Mouse (Mus musculus) adrenal gland, postnatal 14 days (tissue): Measurements from ENCODE around the gene Ttll1. TPM values are rescaled to one million over a fixed set of nuclear protein-coding genes. Genes with fewer than 3 reads are reported as not detected.
A peak's percentile ranks its signal among the peaks of the same experiment; 100 is the strongest.

Source experiments
- DNase-seq: peaks from one replicate; pipeline ENCODE4 v3.0.0; 2021; ENCODE audit warnings: mixed read lengths
- microRNA-seq, 2 experiments: library from miRNA; unstranded; fragments of <30 nt; microRNA quantifications; one replicate each; pipeline ENCODE4 v1.2.0; 2021
- total RNA-seq: library from RNA; stranded (reverse); gene quantifications from 2 replicates; pipeline ENCODE4 v1.2.3, GENCODE M21; 2021

Gene Ttll1
- total RNA-seq, 1 experiment from 2014 or later: 6.6 TPM

DNA sequence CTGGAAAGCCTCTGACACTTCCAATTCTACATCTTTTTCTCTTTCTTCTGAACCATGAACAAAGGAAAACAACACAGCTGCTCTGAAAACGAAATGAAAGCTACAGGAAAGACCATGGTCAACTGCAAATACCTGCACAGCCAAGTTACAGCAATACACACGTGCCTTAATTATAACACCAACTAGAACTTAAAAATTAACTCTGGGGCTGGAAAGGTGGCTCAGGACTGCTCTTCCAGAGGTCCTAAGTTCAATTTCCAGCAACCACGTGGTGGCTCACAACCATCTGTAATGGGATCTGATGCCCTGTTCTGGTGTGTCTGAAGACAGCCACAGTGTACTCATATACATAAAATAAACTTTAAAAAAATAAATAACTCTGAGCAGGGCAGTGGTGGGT is 55.7 kb downstream of the Ttll1 start:
- DNase-seq: no peak

DNA sequence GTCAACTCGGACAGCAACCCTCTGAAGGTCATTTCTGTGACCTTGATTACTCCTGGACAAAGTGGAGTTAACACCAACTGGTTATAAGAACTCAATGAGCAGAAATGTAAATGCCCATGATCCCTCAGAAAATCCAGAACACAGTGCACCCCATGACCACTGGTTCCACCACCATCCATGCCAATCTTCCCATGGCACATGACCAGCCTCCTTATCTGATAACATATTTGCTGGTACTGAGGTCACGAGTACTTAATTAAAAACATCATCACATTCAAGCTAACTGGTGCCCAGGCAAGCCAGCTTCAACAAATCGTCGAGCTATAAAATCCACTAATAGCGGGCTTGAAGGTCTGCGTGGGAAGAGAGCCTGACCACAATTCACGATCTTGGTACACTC is 56.3 kb downstream of the Ttll1 start:
- no peak for DNase-seq

GRCm38 (mm10) chr15:83453879-83454278 is 56.8 kb downstream of the Ttll1 start:
- peak; percentile 59 for DNase-seq

DNA sequence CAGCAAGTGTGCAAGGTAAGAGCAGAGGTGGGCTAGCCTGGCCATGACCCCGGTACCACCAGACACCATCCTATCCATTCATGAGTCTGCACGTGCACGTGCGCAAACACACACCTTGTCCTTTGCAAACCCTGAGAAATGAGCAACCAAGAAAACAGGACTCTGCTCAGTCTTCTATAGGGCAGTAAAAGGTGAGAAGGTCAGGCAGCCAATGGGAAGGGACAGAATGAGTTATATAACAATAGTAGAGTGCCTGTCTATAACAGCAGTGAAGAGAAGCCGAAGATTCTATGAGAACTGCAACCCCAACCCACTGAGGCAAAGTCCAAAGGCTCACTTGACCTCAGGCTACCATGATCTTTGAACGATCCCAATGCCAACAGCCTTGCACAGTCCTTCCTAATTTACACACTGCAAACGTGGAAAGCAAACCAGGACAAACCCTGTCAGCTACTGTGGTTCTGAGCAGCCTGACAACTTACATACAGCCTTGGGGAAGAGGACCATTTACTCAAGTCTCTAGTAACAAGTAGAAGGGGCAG is 58.4 kb downstream of the Ttll1 start:
- DNase-seq: no peak

GRCm38 (mm10) chr15:83451621-83452210 is 59.0 kb downstream of the Ttll1 start:
- DNase-seq: peak; percentile 68

GRCm38 (mm10) chr15:83450007-83450406 is 60.7 kb downstream of the Ttll1 start:
- no peak for DNase-seq

DNA sequence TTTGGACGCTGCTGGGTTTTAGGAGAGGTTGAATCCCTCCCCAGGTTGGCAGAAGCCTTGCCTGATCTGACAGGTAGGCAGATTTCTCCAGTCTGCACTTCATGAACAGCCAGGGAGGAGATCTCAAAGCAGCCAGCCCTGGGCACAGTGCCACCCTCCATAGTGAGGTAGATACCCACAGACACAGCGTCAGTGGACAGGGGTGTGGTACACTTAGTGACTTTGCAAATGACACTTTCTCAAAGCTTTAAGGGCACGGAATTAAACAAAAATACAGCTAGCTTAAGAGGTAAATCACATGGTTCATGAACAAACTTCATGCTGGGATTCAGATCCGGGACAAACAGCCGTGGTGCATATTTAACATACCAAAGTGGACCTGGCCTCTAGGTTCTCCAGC is 62.0 kb downstream of the Ttll1 start:
- DNase-seq: no peak

- DNase-seq: no peak
Observed at GRCm38 (mm10) chr15:83447791-83448544, 62.7 kb downstream of the Ttll1 start.

DNA sequence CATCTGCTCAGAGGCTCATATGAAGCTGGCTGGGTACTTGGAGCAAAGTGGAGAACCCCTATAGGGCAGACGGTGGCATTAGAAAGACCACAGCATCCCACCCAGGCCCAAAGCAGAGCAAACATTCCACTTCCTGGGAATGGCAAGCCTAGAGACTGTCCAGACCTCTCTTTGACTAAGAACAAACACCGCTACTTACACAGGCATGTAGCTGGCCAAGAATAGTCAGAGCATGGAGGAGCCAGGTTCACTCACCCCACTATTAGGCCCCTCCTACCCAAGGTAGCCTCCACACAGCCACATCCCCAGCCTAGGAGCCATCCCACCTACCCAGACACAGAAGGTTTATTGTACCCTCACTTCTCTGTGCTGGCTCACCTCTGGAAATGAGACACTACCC is 64.8 kb downstream of the Ttll1 start:
- DNase-seq: no peak

DNA sequence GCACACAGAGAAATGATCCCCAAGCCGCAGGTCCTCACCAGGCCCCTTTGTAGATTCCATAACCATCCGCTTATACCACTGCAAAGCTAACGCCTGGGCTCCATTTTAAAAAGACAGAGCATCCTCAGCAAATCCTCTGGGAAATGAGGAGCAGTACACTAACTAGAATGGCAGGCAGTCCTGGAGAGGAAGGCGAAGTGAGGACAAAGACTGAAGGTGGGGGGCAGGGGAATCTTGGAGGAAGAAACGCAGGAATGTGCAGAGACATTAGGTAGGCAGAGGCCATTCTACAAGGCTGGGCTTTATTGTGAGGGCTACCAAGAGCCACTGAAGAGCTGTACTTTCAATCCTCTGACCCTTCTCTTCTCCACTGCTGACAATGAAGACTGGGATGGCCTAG is 65.3 kb downstream of the Ttll1 start:
- no peak for DNase-seq

DNA sequence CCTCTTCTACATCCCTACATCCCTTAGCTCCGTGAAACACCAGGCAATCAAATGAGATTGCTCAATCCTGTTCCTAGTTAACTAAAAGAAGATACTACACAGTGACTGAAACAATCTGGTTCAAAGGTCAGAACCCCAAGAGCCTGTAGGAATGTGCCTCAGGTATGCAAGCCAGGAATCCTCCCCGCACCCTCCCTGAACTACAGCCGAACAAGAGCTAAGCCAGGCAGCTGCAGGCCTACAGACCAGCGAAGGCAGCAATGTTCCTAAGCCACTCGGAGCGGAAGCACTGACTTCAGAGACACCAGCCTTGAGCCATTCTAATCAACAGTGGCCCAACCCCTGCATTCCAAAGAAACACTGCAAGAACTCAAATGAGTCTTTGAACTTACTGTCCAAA is 66.3 kb downstream of the Ttll1 start:
- DNase-seq: no peak

GRCm38 (mm10) chr15:83442495-83443037 is 68.1 kb downstream of the Ttll1 start:
- DNase-seq: no peak

DNA sequence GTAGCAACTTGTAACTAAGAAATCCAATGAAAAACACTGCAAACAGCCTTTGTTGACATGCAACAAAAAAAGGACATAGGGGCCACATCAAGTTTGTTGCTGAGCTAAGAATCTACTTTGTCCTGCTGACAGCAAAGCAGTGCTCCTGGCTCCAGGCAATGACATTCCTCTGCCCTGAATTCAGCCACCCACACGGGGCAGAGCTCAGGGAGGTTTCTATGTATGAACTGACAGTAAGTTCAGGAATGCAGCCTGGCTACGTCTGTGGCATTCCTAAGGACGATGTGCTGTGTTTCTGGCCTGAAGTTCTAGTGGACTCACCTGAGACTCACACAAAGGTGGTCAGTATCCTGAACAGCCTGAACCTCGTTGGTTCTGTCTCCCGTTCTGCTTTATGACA is 70.0 kb downstream of the Ttll1 start:
- no peak for DNase-seq

GRCm38 (mm10) chr15:83436541-83436940 is 74.2 kb downstream of the Ttll1 start:
- no peak for DNase-seq

GRCm38 (mm10) chr15:83435324-83436090 is 75.2 kb downstream of the Ttll1 start:
- DNase-seq: no peak

- no peak for DNase-seq
Observed at GRCm38 (mm10) chr15:83434692-83435091, 76.0 kb downstream of the Ttll1 start.

Small RNA genes lying within 50 kb of the gene (microRNA-seq; reads per million reads assigned to microRNA genes)
- gene Gm24575: 0 reads per million in 2 experiments

Other genes starting within 250 kb of the Ttll1 start
- 19.9 and 25.2 TPM in 2 replicates for gene Arfgap3, start 160.6 kb downstream of the Ttll1 start, total RNA-seq
- 74.1 and 84.3 TPM in 2 replicates for gene Pacsin2, start 46.3 kb downstream of the Ttll1 start, total RNA-seq
- 7.1 and 8.4 TPM in 2 replicates for gene Bik, start 16.0 kb upstream of the Ttll1 start, total RNA-seq
- 344 and 362 TPM in 2 replicates for gene Tspo, start 52.7 kb upstream of the Ttll1 start, total RNA-seq
- gene Mcat, start 52.9 kb upstream of the Ttll1 start, total RNA-seq: 34.6 and 41.1 TPM in 2 replicates
- gene Ttll12, start 84.3 kb upstream of the Ttll1 start, total RNA-seq: 22.3 and 22.6 TPM in 2 replicates
- 5.9 and 6.6 TPM in 2 replicates for gene Scube1, start 214.1 kb upstream of the Ttll1 start, total RNA-seq